ENCODE assay signal across 30 mouse cellular contexts in the genomic region with DNA sequence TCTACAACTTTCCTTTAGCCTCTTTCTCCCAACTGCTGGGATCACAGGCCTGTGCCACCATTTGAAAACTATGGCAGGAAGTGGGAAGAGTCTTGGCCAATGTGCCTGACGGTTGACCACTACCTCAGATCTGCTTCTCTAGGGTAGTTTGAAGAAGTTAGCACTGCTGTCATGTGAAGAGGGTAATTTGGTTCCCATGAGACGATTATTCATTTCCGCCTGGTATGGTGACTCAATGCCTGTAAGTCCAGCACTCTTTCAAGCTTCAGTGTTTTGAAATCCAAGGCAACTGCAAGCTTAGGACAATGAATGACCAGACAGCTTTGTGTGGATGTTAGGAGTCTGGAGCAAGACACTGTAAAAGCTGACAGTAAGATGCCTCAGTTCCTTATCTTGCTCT. TPM values are rescaled to one million over a fixed set of nuclear protein-coding genes. Genes with fewer than 3 reads are reported as not detected.
DNase-seq lines count a peak whose midpoint lies in the region; ATAC-seq and TF ChIP-seq lines count a peak whose summit lies in the region.
"Had no signal": no experiment of that assay in that cellular context is flagged by ENCODE, and none has a peak within 500 bp of the region (broad histone marks: within the 10 kb centered on the region; RNA-seq: fewer than 3 reads in every experiment).

No protein-coding gene starts in this region.

- no peaks in the 10 kb centered on the region for H3K27me3 ChIP-seq in lung, postnatal 0 days (replicated peaks; ENCODE audit: insufficient read depth, low read length)
- H3K27me3 ChIP-seq: embryonic facial prominence, embryonic 13.5 days; hindbrain, embryonic 15.5 days; limb, embryonic 13.5 days; liver, embryonic 13.5 days; lung, embryonic 15.5 days had no signal

- H3K27ac ChIP-seq in lung, postnatal 0 days (ENCODE audit: low read length) = no peak overlapping the region
- H3K27ac ChIP-seq: embryonic facial prominence, embryonic 13.5 days; hindbrain, embryonic 15.5 days; limb, embryonic 13.5 days; liver, embryonic 13.5 days; lung, embryonic 15.5 days had no signal

- no peak overlapping the region for H3K9ac ChIP-seq in lung, postnatal 0 days (replicated peaks; ENCODE audit: low read depth)
- H3K9ac ChIP-seq: embryonic facial prominence, embryonic 13.5 days; hindbrain, embryonic 15.5 days; limb, embryonic 13.5 days; liver, embryonic 13.5 days; lung, embryonic 15.5 days had no signal

- H3K4me1 ChIP-seq in lung, postnatal 0 days (ENCODE audit: insufficient read depth, low read depth, low read length) = no peaks in the 10 kb centered on the region; the same call in 1 of the 2 replicates
- H3K4me1 ChIP-seq: hindbrain, embryonic 15.5 days had no signal

- H3K9me3 ChIP-seq in lung, postnatal 0 days (ENCODE audit: low read length) = no peaks in the 10 kb centered on the region
- H3K9me3 ChIP-seq: embryonic facial prominence, embryonic 13.5 days; hindbrain, embryonic 15.5 days; limb, embryonic 13.5 days; liver, embryonic 13.5 days; lung, embryonic 15.5 days had no signal

- ATAC-seq in lung, postnatal 0 days = peak; percentile 30; the same call in 1 of the 2 replicates
- peak; percentile 49; the same call in 1 of the 2 replicates for ATAC-seq in neutrophil, adult 5-6 weeks (ENCODE audit: extremely low read depth, insufficient number of reproducible peaks, low FRiP score, poor library complexity, severe bottlenecking)
- ATAC-seq: forebrain, embryonic 16.5 days; intestine, embryonic 16.5 days had no signal

- TF ChIP-seq EP300 in lung, postnatal 0 days (IDR thresholded peaks at IDR 0.05) = 0 out of 2 replicates have a peak, but pooled peaks have one; percentile 10

- no peak overlapping the region for H3K4me3 ChIP-seq in lung, postnatal 0 days (ENCODE audit: low read depth, low read length)
- H3K4me3 ChIP-seq: embryonic facial prominence, embryonic 13.5 days; hindbrain, embryonic 15.5 days; limb, embryonic 13.5 days; liver, embryonic 13.5 days; lung, embryonic 15.5 days had no signal

- DNase-seq in lung, postnatal 0 days (ENCODE audit: low spot score) = peak; percentile 16
- no peak for DNase-seq in lung, adult 18-20 months
- peak; percentile 31 for DNase-seq in MN1 (ENCODE audit: low spot score)
- peak; percentile 75 for DNase-seq in fibroblast of lung, adult 2 months (ENCODE audit: low read depth)
- DNase-seq in embryo, embryonic 9.5 days (ENCODE audit: extremely low spot score) = no peak
- DNase-seq in layer of hippocampus, postnatal 14 days (ENCODE audit: low spot score in 2 of 2) = no peak
- no peak for DNase-seq in frontal cortex, postnatal 25 days (ENCODE audit: low spot score in 2 of 2)
- DNase-seq: cerebellum, postnatal 10 days; heart, postnatal 36 days; liver, embryonic 13.5 days; right cerebral cortex, postnatal 25 days; thymus, postnatal 4 days had no signal

- TF ChIP-seq CTCF in lung, postnatal 0 days (IDR thresholded peaks at IDR 0.05) = no peak

- H3K4me2 ChIP-seq in lung, postnatal 0 days (replicated peaks; ENCODE audit: low read depth, low read length) = no peak overlapping the region
- H3K4me2 ChIP-seq: embryonic facial prominence, embryonic 13.5 days; hindbrain, embryonic 15.5 days; limb, embryonic 13.5 days; liver, embryonic 13.5 days; lung, embryonic 15.5 days; midbrain, embryonic 11.5 days had no signal

- 86% methylated on average over 3 of the region's 3 CpGs for WGBS in lung, postnatal 0 days

- no peaks in the 10 kb centered on the region for H3K36me3 ChIP-seq in lung, postnatal 0 days (ENCODE audit: insufficient read depth, low read length)
- H3K36me3 ChIP-seq: embryonic facial prominence, embryonic 13.5 days; hindbrain, embryonic 15.5 days; limb, embryonic 13.5 days; liver, embryonic 13.5 days; lung, embryonic 15.5 days had no signal

RNA-seq across cellular contexts. Expression of a gene that starts 2.6 kb away (rescaled TPM):
- not detected in 2 replicates for polyA plus RNA-seq in lung, postnatal 0 days (2015; fragmentation: Nextera tagmentation; extraction: Ambion mirVana)
- total RNA-seq in neutrophil, adult 5-6 weeks (2017) = 0.23 TPM in 1 of 2 replicates, not detected in the other
- not detected for total RNA-seq in layer of hippocampus, postnatal 14 days (2021)
- total RNA-seq: adrenal gland, adult 18-20 months; gastrocnemius, adult 18-20 months; gastrocnemius, postnatal 4 days; heart, postnatal 36 days; layer of hippocampus, postnatal 25 days; left cerebral cortex, postnatal 14 days had no signal
- polyA plus RNA-seq: embryonic facial prominence, embryonic 13.5 days; forebrain, embryonic 16.5 days; heart, embryonic 14.5 days; hindbrain, embryonic 15.5 days; intestine, embryonic 16.5 days; kidney, embryonic 16.5 days; limb, embryonic 13.5 days; liver, embryonic 13.5 days; lung, embryonic 15.5 days; midbrain, embryonic 11.5 days; neural tube, embryonic 14.5 days; spleen, adult 2 months; stomach, embryonic 14.5 days had no signal

RNA-seq across cellular contexts. Expression of a gene that starts 28.6 kb away (rescaled TPM):
- polyA plus RNA-seq in lung, postnatal 0 days (2015; fragmentation: Nextera tagmentation; extraction: Ambion mirVana) = 15.6 TPM in 2 replicates
- 17.3 and 18.4 TPM in 2 replicates for total RNA-seq in neutrophil, adult 5-6 weeks (2017)
- 10 to 100 TPM; 29.8 to 31.4 TPM for total RNA-seq in layer of hippocampus, postnatal 14 days (2021)

Comparison
In these comparisons a context has a peak if more than half of its experiments do, and no peak if none do; other contexts are left out.
1. DNase-seq: peak in lung, postnatal 0 days (single experiment), MN1 (single experiment) and fibroblast of lung, adult 2 months (single experiment); none in lung, adult 18-20 months (0 of 2), embryo, embryonic 9.5 days (single experiment), layer of hippocampus, postnatal 14 days (0 of 2) and frontal cortex, postnatal 25 days (0 of 2).